Mouse (Mus musculus) thymus, adult 2 months (tissue): ENCODE data around the gene Cdh13. TPM values are rescaled to one million over a fixed set of nuclear protein-coding genes. Genes with fewer than 3 reads are reported as not detected.

ENCODE experiments used
- DNase-seq: peaks from one replicate; pipeline ENCODE4 v3.0.0; 2021
- H3K27ac ChIP-seq: fragments of 200-500 bp; 2 replicates; pipeline ENCODE4 v1.5.1; 2012; ENCODE audit warnings: low read length, control low read depth; ENCODE audit not compliant: control insufficient read depth, insufficient read depth
- H3K27me3 ChIP-seq: fragments of 200-500 bp; 2 replicates; pipeline ENCODE4 v1.6.1; 2012; ENCODE audit warnings: mild to moderate bottlenecking, low read length, moderate library complexity, mixed read lengths; ENCODE audit not compliant: control insufficient read depth, insufficient read depth
- H3K36me3 ChIP-seq: fragments of 200-500 bp; 2 replicates; pipeline ENCODE4 v1.6.1; 2012; ENCODE audit warnings: mild to moderate bottlenecking, low read length, moderate library complexity; ENCODE audit not compliant: control insufficient read depth, insufficient read depth
- H3K4me1 ChIP-seq: fragments of 200-500 bp; replicated peaks from 2 replicates; pipeline ENCODE4 v1.6.1; 2012; ENCODE audit warnings: low read length; ENCODE audit not compliant: control insufficient read depth, insufficient read depth
- H3K4me3 ChIP-seq: fragments of 200-500 bp; 2 replicates; pipeline ENCODE4 v1.5.1; 2012; ENCODE audit warnings: mild to moderate bottlenecking, low read length, control low read depth, moderate library complexity; ENCODE audit not compliant: control insufficient read depth, insufficient read depth
- CTCF ChIP-seq: fragments of 200-500 bp; IDR thresholded peaks from 2 replicates; pipeline ENCODE4 v1.5.1; 2012; ENCODE audit warnings: mild to moderate bottlenecking, control low read depth, low read length, moderate library complexity, borderline replicate concordance; ENCODE audit not compliant: control insufficient read depth, poor library complexity, insufficient read depth; ENCODE audit errors: extremely low read depth
- POLR2A ChIP-seq: fragments of 200-500 bp; IDR thresholded peaks from 2 replicates; pipeline ENCODE4 v1.6.1; 2012; ENCODE audit warnings: mild to moderate bottlenecking, low read length, control low read depth, moderate library complexity; ENCODE audit not compliant: control insufficient read depth, poor library complexity, insufficient read depth; ENCODE audit errors: extremely low read depth
- WGBS: fragments of 180-500 bp; shearing (Covaris S2); methylation state at CpG from one replicate; pipeline ENCODE4 v1.1.7; 2018; 5-methylcytosine and 5-hydroxymethylcytosine counted together
- polyA plus RNA-seq: library from polyadenylated mRNA; depleted of rRNA; stranded (reverse); fragments of >200 nt; gene quantifications from 2 replicates; pipeline ENCODE4 v1.2.3, GENCODE M21; 2012

Cdh13 gene
- polyA plus RNA-seq, 1 experiment, result 12.5 TPM

DNA sequence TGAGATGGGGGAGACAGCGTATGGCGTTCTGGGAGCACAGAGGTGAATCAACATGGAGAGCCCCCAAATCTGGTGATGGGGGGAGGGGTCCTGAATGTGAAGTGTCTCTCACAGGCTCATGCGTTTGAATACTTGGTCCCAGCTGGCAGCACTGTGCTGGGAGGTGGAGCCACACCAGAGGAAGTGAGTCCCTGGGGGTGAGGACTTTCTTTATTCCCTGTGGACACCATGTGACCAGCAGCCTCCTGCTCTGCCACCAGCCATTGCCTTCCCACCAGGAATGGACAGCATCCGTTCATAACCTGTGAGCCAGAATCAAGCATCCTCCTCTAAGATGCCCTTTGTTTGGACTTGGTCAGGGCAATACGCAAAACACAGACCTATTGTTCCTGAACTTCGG, 788.8 kb downstream of the Cdh13 start:
- Histone ChIP-seq H3K36me3 (no peaks in the 10 kb centered on the region), H3K27ac (no peak overlapping the region), H3K27me3 (no peaks in the 10 kb centered on the region), H3K4me3 (no peak overlapping the region), H3K4me1 (no peaks in the 10 kb centered on the region)
- DNase-seq, result no peak
- WGBS, result 86% methylated on average over 6 of the region's 6 CpGs
- TF ChIP-seq CTCF (no peak), POLR2A (no peak)

DNA sequence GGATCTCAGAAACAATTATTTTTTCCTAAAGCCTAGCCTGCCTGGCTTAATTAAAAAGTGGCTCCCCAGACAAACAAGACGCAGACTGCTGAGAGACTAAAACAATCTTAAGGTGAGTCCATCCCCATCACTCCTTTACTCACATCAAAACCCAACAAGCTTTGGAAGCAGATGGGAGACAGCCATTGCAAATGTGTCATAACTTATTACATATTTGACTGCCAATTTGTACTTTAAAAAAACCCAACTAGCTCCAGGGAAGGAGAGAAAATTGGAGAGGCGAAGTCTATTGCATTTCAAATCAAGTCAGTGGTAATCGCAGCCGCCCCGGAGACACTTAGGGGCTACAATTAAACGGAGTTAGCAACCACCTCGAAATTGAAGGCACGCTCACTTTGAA, 801.5 kb downstream of the Cdh13 start:
- Histone ChIP-seq H3K36me3 (no peaks in the 10 kb centered on the region), H3K4me3 (no peak overlapping the region), H3K27ac (no peak overlapping the region), H3K4me1 (no peaks in the 10 kb centered on the region), H3K27me3 (no peaks in the 10 kb centered on the region)
- TF ChIP-seq CTCF (no peak), POLR2A (no peak)
- WGBS, result 92% methylated on average over 8 of the region's 8 CpGs
- DNase-seq, result no peak

- no peak for DNase-seq
These were observed 814.7 kb downstream of the Cdh13 start for GRCm38 (mm10) chr8:119098261-119098660.

DNA sequence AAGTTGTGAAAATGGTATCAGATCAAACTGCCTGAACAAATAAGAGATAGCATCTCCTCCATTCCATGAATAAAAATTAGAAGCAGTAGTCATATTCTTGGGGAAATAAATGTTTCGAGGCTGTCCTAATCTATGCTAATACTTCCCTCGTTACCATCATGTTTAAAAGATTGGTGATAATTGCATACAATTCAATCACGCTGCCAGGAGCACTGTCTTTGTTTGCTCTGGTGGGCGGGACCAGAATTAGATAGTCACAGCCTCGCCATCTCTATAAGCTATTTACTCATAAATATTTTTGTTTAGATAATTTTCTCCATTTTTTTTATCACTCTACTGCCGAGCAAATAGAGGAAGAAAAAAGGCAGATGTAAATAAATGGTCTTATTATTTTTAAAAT, 819.3 kb downstream of the Cdh13 start:
- Histone ChIP-seq H3K36me3 (no peaks in the 10 kb centered on the region), H3K4me3 (no peak overlapping the region), H3K4me1 (no peaks in the 10 kb centered on the region), H3K27me3 (no peaks in the 10 kb centered on the region), H3K27ac (no peak overlapping the region)
- DNase-seq, result no peak
- 85% methylated on average over 6 of the region's 6 CpGs for WGBS
- no peak for TF ChIP-seq POLR2A
- no peak for TF ChIP-seq CTCF

More at GRCm38 (mm10) chr8:119098261-119098660, 814.7 kb downstream of the Cdh13 start:
- Histone ChIP-seq H3K36me3 (no peaks in the 10 kb centered on the region), H3K4me3 (no peak overlapping the region), H3K27ac (no peak overlapping the region), H3K27me3 (no peaks in the 10 kb centered on the region), H3K4me1 (no peaks in the 10 kb centered on the region)
- WGBS, result 45% methylated on average over 6 of the region's 6 CpGs
- TF ChIP-seq POLR2A, result no peak
- no peak for TF ChIP-seq CTCF

DNA sequence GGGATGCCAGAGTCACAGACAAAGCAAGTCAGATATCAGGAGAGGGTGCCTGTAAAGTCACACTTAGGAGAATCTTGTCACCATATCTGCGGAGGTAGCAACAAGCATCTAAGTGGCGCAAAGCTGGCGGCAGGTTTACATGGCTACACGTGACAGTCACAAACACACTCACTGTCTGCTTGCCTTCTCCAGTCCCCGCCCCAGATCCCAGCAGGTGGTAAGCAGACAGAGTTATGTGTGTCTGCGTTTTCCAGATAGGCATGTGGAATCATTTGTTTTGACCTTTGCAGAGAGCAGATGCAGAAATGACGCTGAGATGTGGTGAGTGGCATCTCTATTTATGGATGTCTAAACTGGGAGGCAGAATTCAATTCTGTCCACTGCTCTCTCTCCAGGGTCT, 826.1 kb downstream of the Cdh13 start:
- TF ChIP-seq POLR2A (no peak), CTCF (no peak)
- H3K4me3 ChIP-seq, result no peak overlapping the region
- DNase-seq, result no peak
- no peaks in the 10 kb centered on the region for H3K4me1 ChIP-seq
- no peak overlapping the region for H3K27ac ChIP-seq
- no peaks in the 10 kb centered on the region for H3K27me3 ChIP-seq
- H3K36me3 ChIP-seq, result no peaks in the 10 kb centered on the region
- WGBS, result 87% methylated on average over 7 of the region's 7 CpGs

DNA sequence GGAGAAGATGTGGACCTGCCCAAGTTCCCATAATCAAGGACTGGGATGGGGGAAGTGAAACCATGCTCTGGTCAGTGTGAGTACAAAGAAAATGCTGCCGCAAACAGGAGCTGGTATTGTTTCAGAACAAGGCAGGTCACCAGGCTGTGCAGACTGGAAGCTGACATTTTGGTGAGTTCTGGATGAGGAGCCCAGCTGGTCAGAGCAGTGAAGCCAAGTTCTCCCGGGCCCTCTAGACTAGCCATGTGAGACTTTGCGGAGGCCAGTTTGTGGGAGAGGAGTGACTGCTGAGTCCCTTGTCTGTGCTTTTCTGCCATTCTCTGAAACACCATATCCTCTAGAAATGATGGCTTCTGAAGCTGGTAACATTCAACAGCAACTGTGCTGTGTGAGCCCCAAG, 829.3 kb downstream of the Cdh13 start:
- Histone ChIP-seq H3K36me3 (no peaks in the 10 kb centered on the region), H3K27me3 (no peaks in the 10 kb centered on the region), H3K4me1 (no peaks in the 10 kb centered on the region), H3K27ac (no peak overlapping the region), H3K4me3 (no peak overlapping the region)
- TF ChIP-seq POLR2A (no peak), CTCF (no peak)
- 90% methylated on average over 3 of the region's 3 CpGs for WGBS
- no peak for DNase-seq

DNA sequence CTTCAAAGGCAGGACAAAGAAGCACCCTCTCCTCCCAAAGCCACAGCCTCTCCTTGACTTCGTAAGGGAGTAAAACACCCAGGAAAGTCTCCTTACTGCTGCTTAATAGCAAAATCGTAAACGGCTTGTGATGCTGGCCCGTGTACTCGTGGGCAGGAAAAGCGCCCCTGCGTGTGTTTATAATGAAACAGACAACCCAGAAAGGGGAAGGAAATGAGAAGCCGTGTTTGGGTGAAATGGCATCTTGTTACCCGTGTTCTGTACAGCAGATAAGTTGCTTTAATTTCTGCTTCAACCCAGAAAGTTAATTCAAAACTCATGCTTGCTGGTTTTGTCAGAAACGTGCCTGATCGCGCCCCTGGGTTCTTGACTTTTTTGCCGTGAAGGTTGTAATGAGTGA, 837.7 kb downstream of the Cdh13 start:
- TF ChIP-seq POLR2A, result no peak
- no peak for TF ChIP-seq CTCF
- DNase-seq, result no peak
- WGBS, result 3% methylated on average over 13 of the region's 13 CpGs

More for the DNA sequence above, 837.7 kb downstream of the Cdh13 start:
- Histone ChIP-seq H3K36me3 (no peaks in the 10 kb centered on the region), H3K4me1 (no peaks in the 10 kb centered on the region), H3K4me3 (no peak overlapping the region), H3K27ac (no peak overlapping the region), H3K27me3 (no peaks in the 10 kb centered on the region)
